Mouse (Mus musculus): ENCODE results near the gene AC170998.1.

DNA sequence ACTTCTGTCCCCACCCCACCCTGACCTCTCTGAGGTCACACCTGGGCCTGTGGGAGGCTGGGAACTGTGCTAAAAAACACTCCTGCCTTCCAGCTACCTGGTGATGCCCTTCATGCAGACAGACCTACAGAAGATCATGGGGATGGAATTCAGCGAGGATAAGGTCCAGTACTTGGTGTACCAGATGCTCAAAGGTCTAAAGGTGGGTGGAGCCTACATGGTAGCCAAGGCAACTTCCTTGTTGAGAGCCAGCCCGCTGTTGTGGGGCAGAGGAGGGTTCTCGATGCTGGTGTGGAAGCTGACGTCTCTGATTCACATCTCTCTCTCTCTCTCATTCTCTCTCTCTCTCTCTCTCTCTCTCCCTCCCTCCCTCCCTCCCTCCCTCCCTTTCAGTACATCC lies 49.3 kb downstream of the AC170998.1 start:
- TF ChIP-seq CTCF (IDR thresholded peaks at IDR 0.05; ENCODE audit: borderline replicate concordance, insufficient read depth, low read length), result no peak
- TF ChIP-seq POLR2A (IDR thresholded peaks at IDR 0.05; ENCODE audit: low read depth, low read length), result no peak

All from embryonic fibroblast, embryonic 13.5 days (primary cell).